ENCODE assay signal across 8 mouse cellular contexts in the genomic region with DNA sequence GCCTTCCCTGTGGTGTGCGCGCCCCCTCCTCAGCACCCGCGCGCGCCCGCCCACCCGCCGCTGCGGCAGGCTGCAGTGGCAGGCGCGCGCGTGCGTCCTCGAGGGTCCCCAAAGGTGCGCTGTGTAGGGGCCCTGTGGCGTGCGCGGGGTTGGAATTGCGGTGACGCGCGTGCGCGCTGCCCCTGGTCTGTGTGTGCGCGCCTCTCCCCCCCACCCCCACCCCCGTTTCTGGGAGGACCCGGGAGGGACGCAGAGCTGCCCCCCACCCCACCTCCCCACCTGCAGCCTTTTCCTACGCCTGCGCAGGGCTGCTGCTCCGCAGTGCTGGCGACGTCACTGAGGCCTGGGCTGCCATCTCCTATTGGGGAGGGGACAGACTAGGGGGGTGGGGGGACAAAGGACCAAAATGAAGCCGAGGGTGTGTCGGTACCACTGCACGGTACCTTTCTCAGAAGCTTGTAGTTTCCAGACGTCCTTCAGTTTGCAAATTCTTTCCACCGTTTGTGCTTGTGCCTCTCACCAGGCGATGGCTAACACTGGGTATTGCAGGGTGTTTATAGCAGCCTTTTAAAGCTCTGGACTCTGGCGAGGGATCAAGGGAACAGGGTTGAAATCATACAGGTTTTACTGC. TPM values are rescaled to one million over a fixed set of nuclear protein-coding genes. Genes with fewer than 3 reads are reported as not detected.
DNase-seq lines count a peak whose midpoint lies in the region; ATAC-seq and TF ChIP-seq lines count a peak whose summit lies in the region.

A gene (minus strand): TSS at position 542 of the 631 bp plus-strand sequence.

- no peak for DNase-seq in left cerebral cortex, adult 18-20 months (ENCODE audit: low spot score in 2 of 2)
- DNase-seq in left cerebral cortex, adult 11 months (ENCODE audit: low spot score) = no peak
- peak; percentile 76 to 77 for DNase-seq in cerebellum, adult 2 months
- DNase-seq in frontal cortex, postnatal 36 days (ENCODE audit: low spot score in 2 of 2) = peak; percentile 46 to 53
- DNase-seq in hindbrain, embryonic 14.5 days (ENCODE audit: low spot score) = peak; percentile 85
- DNase-seq in left cerebral cortex, adult 8-10 months (ENCODE audit: low spot score in 2 of 2) = peak in 1 of 2 experiments; percentile 29
- peak; percentile 32 to 33 for DNase-seq in spleen, postnatal 36 days (ENCODE audit: low spot score in 2 of 2)

- ATAC-seq in hindbrain, embryonic 14.5 days (ENCODE audit: low FRiP score) = peak; percentile 87

- H3K4me2 ChIP-seq in hindbrain, embryonic 14.5 days (replicated peaks) = peak within 1 kb of the TSS; percentile 58

- TF ChIP-seq CTCF in cerebellum, adult 2 months (IDR thresholded peaks at IDR 0.05; ENCODE audit: borderline replicate concordance, insufficient read depth, low read depth, low read length) = peak; percentile 29; the same call in 1 of the 2 replicates

- H3K9me3 ChIP-seq in hindbrain, embryonic 14.5 days (ENCODE audit: control insufficient read depth, low read length) = no peaks in the 10 kb centered on the region
- no peaks in the 10 kb centered on the region for H3K9me3 ChIP-seq in megakaryocyte, embryonic 14.5 days

- peak within 1 kb of the TSS; percentile 100 for H3K9ac ChIP-seq in hindbrain, embryonic 14.5 days

- TF ChIP-seq POLR2A in cerebellum, adult 2 months (IDR thresholded peaks at IDR 0.05; ENCODE audit: borderline replicate concordance, insufficient read depth, low read length) = no peak

- peak within 1 kb of the TSS; percentile 62 for H3K4me3 ChIP-seq in cerebellum, adult 2 months (replicated peaks; ENCODE audit: insufficient read depth, low read depth, low read length)
- peak within 1 kb of the TSS; percentile 97 for H3K4me3 ChIP-seq in hindbrain, embryonic 14.5 days (replicated peaks; ENCODE audit: low read length)
- H3K4me3 ChIP-seq in megakaryocyte, embryonic 14.5 days (replicated peaks) = peak within 1 kb of the TSS; percentile 99

- H3K4me1 ChIP-seq in cerebellum, adult 2 months (ENCODE audit: control insufficient read depth, insufficient read depth, low read length) = no peaks in the 10 kb centered on the region; the same call in 1 of the 2 replicates
- H3K4me1 ChIP-seq in hindbrain, embryonic 14.5 days (replicated peaks; ENCODE audit: control insufficient read depth, insufficient read depth, low read length) = peaks cover 42% of the 10 kb centered on the region
- H3K4me1 ChIP-seq in megakaryocyte, embryonic 14.5 days = peaks cover 59% of the 10 kb centered on the region

- H3K27ac ChIP-seq in cerebellum, adult 2 months (ENCODE audit: insufficient read depth, low read length) = peak within 1 kb of the TSS; percentile 45
- peak within 1 kb of the TSS; percentile 99 for H3K27ac ChIP-seq in hindbrain, embryonic 14.5 days

- under 1% methylated on average over 39 of the region's 43 CpGs for WGBS in cerebellum, adult 2 months
- WGBS in hindbrain, embryonic 14.5 days = under 1% methylated on average over 38 of the region's 43 CpGs

- no peaks in the 10 kb centered on the region; the same call in 1 of the 2 replicates for H3K36me3 ChIP-seq in hindbrain, embryonic 14.5 days (replicated peaks; ENCODE audit: control insufficient read depth, insufficient read depth)
- H3K36me3 ChIP-seq in megakaryocyte, embryonic 14.5 days (replicated peaks; ENCODE audit: low read length) = peaks cover 10% of the 10 kb centered on the region

- no peaks in the 10 kb centered on the region for H3K27me3 ChIP-seq in cerebellum, adult 2 months (ENCODE audit: control insufficient read depth, insufficient read depth, low read length)
- H3K27me3 ChIP-seq in hindbrain, embryonic 14.5 days (ENCODE audit: control insufficient read depth, insufficient read depth, low read length) = no peaks in the 10 kb centered on the region
- no peaks in the 10 kb centered on the region for H3K27me3 ChIP-seq in megakaryocyte, embryonic 14.5 days (replicated peaks)

RNA-seq across cellular contexts. Expression of the gene that starts here (rescaled TPM):
- total RNA-seq in left cerebral cortex, adult 18-20 months (2021) = 10 to 100 TPM; 34.0 to 45.4 TPM
- polyA plus RNA-seq in cerebellum, adult 2 months (2012; rRNA removed) = 73.6 and 83.0 TPM in 2 replicates
- polyA plus RNA-seq in hindbrain, embryonic 14.5 days (2014; fragmentation: Nextera tagmentation; extraction: Ambion mirVana) = 88.4 and 103 TPM in 2 replicates
- 10 to 100 TPM; 43.9 to 49.4 (median 46.0) TPM for total RNA-seq in left cerebral cortex, adult 8-10 months (2022)
- polyA plus RNA-seq in megakaryocyte, embryonic 14.5 days (2012; ENCODE audit: insufficient read depth, low replicate concordance) = 25.2 and 39.6 TPM in 2 replicates

Comparison
In these comparisons a context has a peak if more than half of its experiments do, and no peak if none do; other contexts are left out.
1. DNase-seq: peak in cerebellum, adult 2 months (2 of 2), frontal cortex, postnatal 36 days (2 of 2), hindbrain, embryonic 14.5 days (single experiment) and spleen, postnatal 36 days (2 of 2); none in left cerebral cortex, adult 18-20 months (0 of 2) and left cerebral cortex, adult 11 months (single experiment).
2. Peak in every context shown above with its lines, with median percentiles within 50 percentile points of each other: H3K4me3 ChIP-seq.